Mouse (Mus musculus) midbrain, embryonic 15.5 days (tissue): ENCODE data around the gene Scd3. TPM values are rescaled to one million over a fixed set of nuclear protein-coding genes. Genes with fewer than 3 reads are reported as not detected.
"Not testable (repeated sequence)": the region's sequence is repeated elsewhere in the genome, so short reads cannot be mapped to it uniquely, and the experiment has no call there.

Source experiments
- ATAC-seq: fragments of 200-750 bp; cut with Nextera tagmentation; replicated peaks from 2 replicates; pipeline ENCODE4 v1.8.0; 2017; ENCODE audit warnings: moderate TSS enrichment
- H3K27ac ChIP-seq: fragments of 300-500 bp; sonication (generic); 2 replicates; pipeline ENCODE4 v1.5.1; 2015; ENCODE audit warnings: mild to moderate bottlenecking, inconsistent platforms
- H3K27me3 ChIP-seq: fragments of 300-500 bp; sonication (generic); replicated peaks from 2 replicates; pipeline ENCODE4 v1.6.1; 2015; ENCODE audit warnings: inconsistent platforms
- H3K36me3 ChIP-seq: fragments of 300-500 bp; sonication (generic); replicated peaks from 2 replicates; pipeline ENCODE4 v1.6.1; 2015; ENCODE audit warnings: inconsistent platforms
- H3K4me1 ChIP-seq: fragments of 300-500 bp; sonication (generic); 2 replicates; pipeline ENCODE4 v1.6.1; 2015; ENCODE audit warnings: inconsistent platforms
- H3K4me2 ChIP-seq: fragments of 300-500 bp; sonication (generic); 2 replicates; pipeline ENCODE4 v1.6.1; 2015; ENCODE audit warnings: inconsistent platforms, mild to moderate bottlenecking, moderate library complexity
- H3K4me3 ChIP-seq: fragments of 300-500 bp; sonication (generic); 2 replicates; pipeline ENCODE4 v1.5.1; 2015; ENCODE audit warnings: mild to moderate bottlenecking, inconsistent platforms
- H3K9ac ChIP-seq: fragments of 300-500 bp; sonication (generic); 2 replicates; pipeline ENCODE4 v1.6.1; 2015; ENCODE audit warnings: mild to moderate bottlenecking, inconsistent platforms
- H3K9me3 ChIP-seq: fragments of 300-500 bp; sonication (generic); 2 replicates; pipeline ENCODE4 v1.6.1; 2016; ENCODE audit warnings: inconsistent platforms
- WGBS: fragments of 180-500 bp; shearing (Covaris S2); methylation state at CpG from one replicate; pipeline ENCODE4 v1.1.7; 2015; ENCODE audit warnings: mixed read lengths; 5-methylcytosine and 5-hydroxymethylcytosine counted together
- polyA plus RNA-seq: library from polyadenylated mRNA; unstranded; fragments of >200 nt; fragmentation: Nextera tagmentation; extraction: Ambion mirVana; gene quantifications from 2 replicates; pipeline ENCODE4 v1.2.1, GENCODE M21; 2015

The Scd3 gene
- polyA plus RNA-seq, 1 experiment from 2014 or later, result 5.7 TPM

- peak overlapping the region; percentile 28 for H3K27ac ChIP-seq
- no peak overlapping the region for H3K9ac ChIP-seq
- H3K9me3 ChIP-seq, result no peaks in the 10 kb centered on the region
- WGBS, result 11% methylated on average over 6 of the region's 6 CpGs
- H3K27me3 ChIP-seq, result no peaks in the 10 kb centered on the region
- H3K36me3 ChIP-seq, result no peaks in the 10 kb centered on the region
- peaks cover 45% of the 10 kb centered on the region for H3K4me1 ChIP-seq
- no peak for ATAC-seq
- H3K4me3 ChIP-seq, result no peak overlapping the region
- no peak overlapping the region for H3K4me2 ChIP-seq
Measured at GRCm38 (mm10) chr19:44280755-44281154, 77.7 kb downstream of the Scd3 start.

- peaks cover 45% of the 10 kb centered on the region for H3K4me1 ChIP-seq
- H3K4me3 ChIP-seq, H3K4me2 ChIP-seq, H3K9ac ChIP-seq, H3K27me3 ChIP-seq, H3K9me3 ChIP-seq, H3K36me3 ChIP-seq, ATAC-seq: not testable (repeated sequence)
- 54% methylated on average over 1 of the region's 1 CpGs for WGBS
- peak overlapping the region; percentile 58 for H3K27ac ChIP-seq
Measured at GRCm38 (mm10) chr19:44281825-44282447, 78.9 kb downstream of the Scd3 start.

GRCm38 (mm10) chr19:44282534-44283156 is 79.6 kb downstream of the Scd3 start:
- Histone ChIP-seq H3K4me1 (peaks cover 45% of the 10 kb centered on the region), H3K9me3 (no peaks in the 10 kb centered on the region), H3K27ac (peak overlapping the region; percentile 58), H3K36me3 (no peaks in the 10 kb centered on the region), H3K9ac (no peak overlapping the region), H3K4me2 (no peak overlapping the region), H3K27me3 (no peaks in the 10 kb centered on the region), H3K4me3 (no peak overlapping the region)
- no peak for ATAC-seq
- WGBS, result 33% methylated on average over 9 of the region's 9 CpGs

GRCm38 (mm10) chr19:44283157-44284024 is 80.3 kb downstream of the Scd3 start:
- Histone ChIP-seq H3K4me1 (peaks cover 45% of the 10 kb centered on the region), H3K36me3 (no peaks in the 10 kb centered on the region), H3K4me3 (peak overlapping the region; percentile 51), H3K27ac (peak overlapping the region; percentile 93), H3K4me2 (peak overlapping the region; percentile 89), H3K9me3 (no peaks in the 10 kb centered on the region), H3K9ac (peak overlapping the region; percentile 53; the same call in 1 of the 2 replicates), H3K27me3 (no peaks in the 10 kb centered on the region)
- no peak; the same call in 1 of the 2 replicates for ATAC-seq
- 20% methylated on average over 15 of the region's 15 CpGs for WGBS

- Histone ChIP-seq H3K27ac (peak overlapping the region; percentile 93), H3K9ac (peak overlapping the region; percentile 53), H3K4me3 (peak overlapping the region; percentile 51), H3K4me1 (peaks cover 45% of the 10 kb centered on the region), H3K27me3 (no peaks in the 10 kb centered on the region), H3K36me3 (no peaks in the 10 kb centered on the region), H3K4me2 (peak overlapping the region; percentile 89), H3K9me3 (no peaks in the 10 kb centered on the region)
- WGBS, result under 1% methylated on average over 38 of the region's 38 CpGs
- ATAC-seq, result peak; percentile 98
Measured at GRCm38 (mm10) chr19:44284025-44284695, 81.1 kb downstream of the Scd3 start.

- Histone ChIP-seq H3K4me2 (peak overlapping the region; percentile 89), H3K4me3 (peak overlapping the region; percentile 51), H3K36me3 (no peaks in the 10 kb centered on the region), H3K9ac (peak overlapping the region; percentile 53), H3K9me3 (no peaks in the 10 kb centered on the region), H3K27ac (peak overlapping the region; percentile 93), H3K27me3 (no peaks in the 10 kb centered on the region), H3K4me1 (peaks cover 45% of the 10 kb centered on the region)
- WGBS, result under 1% methylated on average over 11 of the region's 11 CpGs
- ATAC-seq, result peak; percentile 62
Measured at GRCm38 (mm10) chr19:44284723-44285122, 81.7 kb downstream of the Scd3 start.

GRCm38 (mm10) chr19:44285554-44285953 is 82.5 kb downstream of the Scd3 start:
- Histone ChIP-seq H3K27ac (no peak overlapping the region), H3K4me3 (no peak overlapping the region), H3K9ac (no peak overlapping the region), H3K27me3 (no peaks in the 10 kb centered on the region), H3K4me2 (no peak overlapping the region), H3K9me3 (no peaks in the 10 kb centered on the region), H3K4me1 (peaks cover 37% of the 10 kb centered on the region), H3K36me3 (no peaks in the 10 kb centered on the region)
- ATAC-seq, result no peak
- WGBS, result 81% methylated on average over 8 of the region's 8 CpGs

GRCm38 (mm10) chr19:44286109-44286508 is 83.0 kb downstream of the Scd3 start:
- no peak for ATAC-seq
- Histone ChIP-seq H3K36me3 (no peaks in the 10 kb centered on the region), H3K27me3 (no peaks in the 10 kb centered on the region), H3K27ac (no peak overlapping the region), H3K4me2 (no peak overlapping the region), H3K9me3 (no peaks in the 10 kb centered on the region), H3K4me1 (peaks cover 32% of the 10 kb centered on the region), H3K9ac (no peak overlapping the region), H3K4me3 (no peak overlapping the region)
- 73% methylated on average over 2 of the region's 2 CpGs for WGBS

- ATAC-seq, result no peak
- H3K4me2 ChIP-seq, result no peak overlapping the region
- H3K36me3 ChIP-seq, result no peaks in the 10 kb centered on the region
- peaks cover 33% of the 10 kb centered on the region for H3K4me1 ChIP-seq
- WGBS, result 84% methylated on average over 11 of the region's 11 CpGs
- H3K27me3 ChIP-seq, result no peaks in the 10 kb centered on the region
- no peak overlapping the region for H3K27ac ChIP-seq
- H3K9ac ChIP-seq, result no peak overlapping the region
- H3K4me3 ChIP-seq, result no peak overlapping the region
- no peaks in the 10 kb centered on the region for H3K9me3 ChIP-seq
Measured at GRCm38 (mm10) chr19:44287415-44288110, 84.5 kb downstream of the Scd3 start.

GRCm38 (mm10) chr19:44292083-44292482 is 89.0 kb downstream of the Scd3 start:
- H3K9me3 ChIP-seq, result no peaks in the 10 kb centered on the region
- no peak for ATAC-seq
- no peaks in the 10 kb centered on the region; the same call in 1 of the 2 replicates for H3K36me3 ChIP-seq
- peak overlapping the region; percentile 97 for H3K27ac ChIP-seq
- peak overlapping the region; percentile 89; the same call in 1 of the 2 replicates for H3K4me2 ChIP-seq
- H3K4me1 ChIP-seq, result peaks cover 38% of the 10 kb centered on the region
- no peaks in the 10 kb centered on the region for H3K27me3 ChIP-seq
- H3K4me3 ChIP-seq, result no peak overlapping the region
- 81% methylated on average over 2 of the region's 2 CpGs for WGBS
- H3K9ac ChIP-seq, result no peak overlapping the region

- H3K27me3 ChIP-seq, result no peaks in the 10 kb centered on the region
- WGBS, result 60% methylated on average over 3 of the region's 3 CpGs
- peak overlapping the region; percentile 89 for H3K4me2 ChIP-seq
- no peaks in the 10 kb centered on the region; the same call in 1 of the 2 replicates for H3K36me3 ChIP-seq
- H3K9me3 ChIP-seq, result no peaks in the 10 kb centered on the region
- peak overlapping the region; percentile 97 for H3K27ac ChIP-seq
- H3K9ac ChIP-seq, result no peak overlapping the region
- no peak for ATAC-seq
- H3K4me1 ChIP-seq, result peaks cover 42% of the 10 kb centered on the region
- peak overlapping the region; percentile 89 for H3K4me3 ChIP-seq
Measured at GRCm38 (mm10) chr19:44292483-44292882, 89.4 kb downstream of the Scd3 start.
